Mouse (Mus musculus) cerebellum, adult 2 months (tissue): ENCODE measurements at regions not wholly inside any gene's neighbourhood (a gene's known extent, or its start where the extent isn't known, plus 50 kb on each side); places are given as distances from the start of the nearest gene placed in this dataset.

Experiments used
- CTCF ChIP-seq: fragments of 200-500 bp; IDR thresholded peaks from 2 replicates; pipeline ENCODE4 v1.5.1; 2011; ENCODE audit warnings: low read depth, mild to moderate bottlenecking, control low read depth, low read length, moderate library complexity, borderline replicate concordance; ENCODE audit not compliant: insufficient read depth
- POLR2A ChIP-seq: fragments of 200-500 bp; IDR thresholded peaks from 2 replicates; pipeline ENCODE4 v1.6.1; 2011; ENCODE audit warnings: low read length, control low read depth, borderline replicate concordance; ENCODE audit not compliant: insufficient read depth

- TF ChIP-seq CTCF = no peak
- no peak for TF ChIP-seq POLR2A
These were observed 105.5 kb upstream of the 1700012A03Rik start for GRCm38 (mm10) chr6:31944546-31944945.
